Mouse (Mus musculus): ENCODE measurements around the gene Vmn1r51. TPM values are rescaled to one million over a fixed set of nuclear protein-coding genes. Genes with fewer than 3 reads are reported as not detected.
"Not testable (repeated sequence)": the region's sequence is repeated elsewhere in the genome, so short reads cannot be mapped to it uniquely, and the experiment has no call there.

The Vmn1r51 gene
- polyA plus RNA-seq (2012) = not detected in 2 replicates

GRCm38 (mm10) chr6:90122296-90122695 lies at the start of gene Vmn1r51:
TSS of gene Vmn1r51 (plus strand) at chr6:90122596.
- not testable (repeated sequence) for TF ChIP-seq GATA1 (IDR thresholded peaks at IDR 0.05; ENCODE audit: low read length)

GRCm38 (mm10) chr6:90078406-90078805 lies 44.0 kb upstream of the Vmn1r51 start, which contains the start of gene Vmn1r49:
TSS of gene Vmn1r49 (minus strand) at chr6:90078506.
- no peak for TF ChIP-seq GATA1 (IDR thresholded peaks at IDR 0.05; ENCODE audit: low read length)

GRCm38 (mm10) chr6:90100566-90100965 lies 21.8 kb upstream of the Vmn1r51 start:
- no peak for TF ChIP-seq GATA1 (IDR thresholded peaks at IDR 0.05; ENCODE audit: low read length)

DNA sequence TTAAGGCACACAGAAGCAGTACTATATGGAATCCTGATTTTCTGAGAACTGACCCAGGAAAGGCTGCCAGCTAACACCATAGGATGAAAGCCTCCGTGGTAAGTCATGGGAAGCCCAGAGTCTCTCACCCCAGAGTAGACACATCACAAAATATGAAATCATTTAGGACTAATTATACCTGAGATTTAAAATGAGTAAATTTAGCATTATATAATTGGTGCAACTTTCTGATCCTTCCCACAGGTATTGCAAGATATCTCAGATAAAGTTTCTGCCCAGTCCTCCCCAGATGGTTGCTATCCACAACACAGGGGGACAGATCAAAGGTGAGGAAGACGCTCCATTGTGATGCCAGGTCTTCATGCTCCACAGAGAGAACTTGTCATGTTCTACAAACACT lies 21.3 kb upstream of the Vmn1r51 start, which contains the start of gene Vmn1r50:
Vmn1r50 (plus strand) TSS at position 301 of the 400 bp plus-strand sequence.
- TF ChIP-seq GATA1 (IDR thresholded peaks at IDR 0.05; ENCODE audit: low read length) = no peak

- TF ChIP-seq GATA1 (IDR thresholded peaks at IDR 0.05; ENCODE audit: low read length) = no peak
Observed at GRCm38 (mm10) chr6:90160139-90160538, 37.7 kb downstream of the Vmn1r51 start.

GRCm38 (mm10) chr6:90174508-90174907 lies 52.1 kb downstream of the Vmn1r51 start, which contains the start of gene Vmn1r52:
TSS of gene Vmn1r52 (plus strand) at chr6:90174808.
- TF ChIP-seq GATA1 (IDR thresholded peaks at IDR 0.05; ENCODE audit: low read length) = no peak

Other genes starting within 250 kb of the Vmn1r51 start
- not detected in 2 replicates for gene Vmn1r42, start 246.2 kb upstream of the Vmn1r51 start, polyA plus RNA-seq (2012)
- gene Vmn1r43, start 246.2 kb upstream of the Vmn1r51 start, polyA plus RNA-seq (2012) = not detected in 2 replicates
- gene Vmn1r44, start 238.9 kb upstream of the Vmn1r51 start, polyA plus RNA-seq (2012) = not detected in 2 replicates
- gene Vmn1r45, start 182.0 kb upstream of the Vmn1r51 start, polyA plus RNA-seq (2012) = not detected in 2 replicates
- gene Vmn1r46, start 153.3 kb upstream of the Vmn1r51 start, polyA plus RNA-seq (2012) = not detected in 2 replicates
- not detected in 2 replicates for gene Vmn1r47, start 106.4 kb upstream of the Vmn1r51 start, polyA plus RNA-seq (2012)
- not detected in 2 replicates for gene Vmn1r48, start 85.8 kb upstream of the Vmn1r51 start, polyA plus RNA-seq (2012)
- not detected in 2 replicates for gene Vmn1r49, start 44.1 kb upstream of the Vmn1r51 start, polyA plus RNA-seq (2012)
- not detected in 2 replicates for gene Vmn1r50, start 21.2 kb upstream of the Vmn1r51 start, polyA plus RNA-seq (2012)
- not detected in 2 replicates for gene Vmn1r52, start 52.2 kb downstream of the Vmn1r51 start, polyA plus RNA-seq (2012)
- not detected in 2 replicates for gene V1ra8, start 80.2 kb downstream of the Vmn1r51 start, polyA plus RNA-seq (2012)
- not detected in 2 replicates for gene Vmn1r53, start 101.8 kb downstream of the Vmn1r51 start, polyA plus RNA-seq (2012)
- not detected in 2 replicates for gene Vmn1r54, start 123.7 kb downstream of the Vmn1r51 start, polyA plus RNA-seq (2012)
- not detected in 2 replicates for gene BC048671, start 178.6 kb downstream of the Vmn1r51 start, polyA plus RNA-seq (2012)
- not detected in 2 replicates for gene Chst13, start 202.6 kb downstream of the Vmn1r51 start, polyA plus RNA-seq (2012)
- gene Uroc1, start 210.7 kb downstream of the Vmn1r51 start, polyA plus RNA-seq (2012) = not detected in 2 replicates
- gene Zxdc, start 246.9 kb downstream of the Vmn1r51 start, polyA plus RNA-seq (2012) = 32.7 and 32.8 TPM in 2 replicates